Mouse (Mus musculus) neural tube, embryonic 11.5 days (tissue): Measurements from ENCODE around the gene Xrcc2. TPM values are rescaled to one million over a fixed set of nuclear protein-coding genes. Genes with fewer than 3 reads are reported as not detected.

Source experiments
- ATAC-seq: fragments of 200-750 bp; cut with Nextera tagmentation; 2 replicates; pipeline ENCODE4 v1.8.0; 2017; ENCODE audit warnings: moderate number of reproducible peaks, mild to moderate bottlenecking, moderate TSS enrichment, moderate library complexity; ENCODE audit not compliant: insufficient read depth, low FRiP score, low TSS enrichment
- DNase-seq: peaks from one replicate; pipeline ENCODE4 v3.0.0-alpha.2; 2015; ENCODE audit warnings: low spot score
- H3K27ac ChIP-seq: fragments of 300-500 bp; sonication (generic); 2 replicates; pipeline ENCODE4 v1.5.1; 2014; ENCODE audit warnings: low read depth, mild to moderate bottlenecking, low read length
- H3K27me3 ChIP-seq: fragments of 300-500 bp; sonication (generic); 2 replicates; pipeline ENCODE4 v1.6.1; 2014; ENCODE audit warnings: mild to moderate bottlenecking, low read length, mixed read lengths; ENCODE audit not compliant: control insufficient read depth, insufficient read depth
- H3K36me3 ChIP-seq: fragments of 300-500 bp; sonication (generic); 2 replicates; pipeline ENCODE4 v1.6.1; 2014; ENCODE audit warnings: mild to moderate bottlenecking, low read length, moderate library complexity, mixed read lengths; ENCODE audit not compliant: control insufficient read depth, insufficient read depth
- H3K4me1 ChIP-seq: fragments of 300-500 bp; sonication (generic); 2 replicates; pipeline ENCODE4 v1.6.1; 2014; ENCODE audit warnings: low read length, mixed read lengths; ENCODE audit not compliant: control insufficient read depth, insufficient read depth
- H3K4me2 ChIP-seq: fragments of 300-500 bp; sonication (generic); 2 replicates; pipeline ENCODE4 v1.6.1; 2014; ENCODE audit warnings: low read depth, mild to moderate bottlenecking, moderate library complexity
- H3K4me3 ChIP-seq: fragments of 300-500 bp; sonication (generic); 2 replicates; pipeline ENCODE4 v1.5.1; 2014; ENCODE audit warnings: low read depth, low read length
- H3K9ac ChIP-seq: fragments of 300-500 bp; sonication (generic); 2 replicates; pipeline ENCODE4 v1.6.1; 2014; ENCODE audit warnings: mild to moderate bottlenecking, low read length
- H3K9me3 ChIP-seq: fragments of 300-500 bp; sonication (generic); 2 replicates; pipeline ENCODE4 v1.6.1; 2016; ENCODE audit warnings: low read length; ENCODE audit not compliant: control insufficient read depth
- WGBS: fragments of 180-500 bp; shearing (Covaris S2); extraction: QIAGEN DNeasy Blood & Tissue Kit; methylation state at CpG from one replicate; pipeline ENCODE4 v1.1.7; 2014; 5-methylcytosine and 5-hydroxymethylcytosine counted together
- polyA plus RNA-seq: library from polyadenylated mRNA; unstranded; fragments of >200 nt; fragmentation: Nextera tagmentation; extraction: Ambion mirVana; gene quantifications from 2 replicates; pipeline ENCODE4 v1.2.1, GENCODE M21; 2014

Xrcc2 gene
- polyA plus RNA-seq, 1 experiment from 2014 or later = 8.4 TPM

DNA sequence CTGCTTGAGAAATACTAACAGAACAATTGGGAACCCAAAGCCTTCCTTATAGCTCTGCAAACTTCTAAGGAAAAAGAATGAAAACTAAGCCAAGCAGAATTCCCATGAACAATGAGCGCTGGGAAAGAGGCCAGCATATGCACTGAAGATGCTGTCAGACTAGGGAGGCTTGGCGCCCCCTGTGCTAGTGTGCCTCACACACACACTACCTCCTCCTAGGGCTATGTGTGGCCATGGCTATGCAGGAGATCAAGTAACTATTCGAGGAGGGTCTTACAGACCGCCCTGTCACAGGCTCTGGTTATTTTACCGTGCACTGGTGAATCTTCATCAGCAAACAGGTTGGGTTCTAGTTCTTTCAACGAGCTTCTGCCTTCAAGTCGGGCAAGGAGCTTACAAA lies 7.7 kb downstream of the Xrcc2 start:
- Histone ChIP-seq H3K36me3 (no peaks in the 10 kb centered on the region), H3K27me3 (no peaks in the 10 kb centered on the region), H3K4me2 (no peak overlapping the region), H3K27ac (no peak overlapping the region), H3K4me3 (no peak overlapping the region), H3K9me3 (no peaks in the 10 kb centered on the region), H3K9ac (no peak overlapping the region), H3K4me1 (no peaks in the 10 kb centered on the region)
- 87% methylated on average over 7 of the region's 7 CpGs for WGBS
- DNase-seq = no peak
- no peak for ATAC-seq

- Histone ChIP-seq H3K36me3 (peaks cover 3% of the 10 kb centered on the region), H3K9ac (no peak overlapping the region), H3K27ac (no peak overlapping the region), H3K4me3 (no peak overlapping the region), H3K4me2 (no peak overlapping the region), H3K27me3 (no peaks in the 10 kb centered on the region), H3K4me1 (no peaks in the 10 kb centered on the region), H3K9me3 (no peaks in the 10 kb centered on the region)
- 94% methylated on average over 7 of the region's 7 CpGs for WGBS
- ATAC-seq (no peak), DNase-seq (no peak)
Observed at GRCm38 (mm10) chr5:25696256-25696655, 9.4 kb downstream of the Xrcc2 start.

- Histone ChIP-seq H3K9me3 (no peaks in the 10 kb centered on the region), H3K4me1 (no peaks in the 10 kb centered on the region), H3K9ac (no peak overlapping the region), H3K36me3 (peaks cover 3% of the 10 kb centered on the region), H3K4me3 (no peak overlapping the region), H3K27ac (no peak overlapping the region), H3K27me3 (no peaks in the 10 kb centered on the region), H3K4me2 (no peak overlapping the region)
- ATAC-seq = no peak
- no peak for DNase-seq
- WGBS = 83% methylated on average over 6 of the region's 6 CpGs
Observed at GRCm38 (mm10) chr5:25695786-25696185, 9.8 kb downstream of the Xrcc2 start.

DNA sequence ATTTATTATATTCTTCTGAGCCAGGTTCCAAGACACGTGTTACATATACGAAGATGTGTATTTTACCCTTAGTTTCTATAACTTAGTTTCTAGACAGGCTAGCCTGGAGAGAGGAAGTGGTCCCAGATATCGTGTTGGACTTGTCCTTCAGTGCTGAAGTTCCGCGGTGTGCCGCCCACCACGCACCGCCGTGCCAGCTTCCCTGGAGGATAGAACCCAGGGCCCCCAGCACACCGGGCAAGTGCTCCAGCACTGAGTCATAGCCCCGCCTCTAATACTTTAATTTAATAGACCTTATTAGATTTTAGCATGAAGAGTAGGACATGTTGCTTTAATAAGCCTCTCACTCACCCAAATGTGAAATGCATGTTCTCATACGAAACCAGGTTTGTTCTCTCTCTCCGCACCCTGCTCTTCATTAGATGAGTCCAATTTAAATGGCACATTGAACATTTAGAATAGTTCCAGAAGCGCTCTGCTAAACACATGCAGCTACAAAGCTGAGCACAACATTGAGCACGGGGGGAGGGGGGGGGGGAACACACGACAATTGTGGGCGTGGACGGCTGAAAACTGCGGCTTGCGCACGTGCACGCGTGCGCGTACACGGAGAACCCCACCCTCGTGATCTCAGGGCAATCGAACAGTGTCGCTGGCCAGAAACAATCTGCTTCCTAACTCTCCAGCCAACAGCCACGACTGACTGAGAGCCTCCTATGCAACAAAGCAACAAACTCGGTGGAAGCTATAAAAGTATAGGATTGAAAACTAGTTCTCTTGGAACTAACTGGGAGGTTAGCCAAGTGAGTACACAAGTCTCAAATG lies 33.7 kb downstream of the Xrcc2 start:
- ATAC-seq (no peak), DNase-seq (no peak)
- 92% methylated on average over 31 of the region's 31 CpGs for WGBS

DNA sequence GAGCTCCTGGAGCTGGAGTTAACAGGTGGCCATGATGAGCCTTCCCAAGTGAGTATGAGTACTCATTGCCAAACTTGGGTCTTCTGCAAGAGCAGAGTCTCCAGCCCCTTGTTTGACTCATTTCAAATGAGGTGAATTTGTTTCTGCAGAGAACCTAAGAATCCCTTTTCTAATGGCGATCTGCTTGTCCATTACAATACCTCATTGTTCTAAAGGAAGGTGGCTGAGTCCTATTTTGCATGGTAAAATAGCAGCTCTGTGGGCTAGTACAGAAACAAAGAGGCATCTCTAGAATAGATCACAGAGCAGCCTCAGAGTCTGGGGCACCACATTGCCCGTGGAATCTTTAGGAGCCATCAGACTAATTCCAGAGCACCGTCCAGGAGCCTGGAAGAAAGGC lies 34.6 kb downstream of the Xrcc2 start:
- Histone ChIP-seq H3K4me2 (no peak overlapping the region), H3K36me3 (no peaks in the 10 kb centered on the region), H3K9ac (no peak overlapping the region), H3K9me3 (no peaks in the 10 kb centered on the region), H3K27me3 (no peaks in the 10 kb centered on the region), H3K4me3 (no peak overlapping the region), H3K27ac (no peak overlapping the region), H3K4me1 (no peaks in the 10 kb centered on the region)
- WGBS = 67% methylated on average over 3 of the region's 3 CpGs
- ATAC-seq (no peak), DNase-seq (no peak)

More for the DNA sequence above, 33.7 kb downstream of the Xrcc2 start:
- H3K4me1 ChIP-seq = no peaks in the 10 kb centered on the region
- no peaks in the 10 kb centered on the region for H3K9me3 ChIP-seq
- H3K27ac ChIP-seq = no peak overlapping the region
- H3K36me3 ChIP-seq = no peaks in the 10 kb centered on the region
- H3K4me2 ChIP-seq = no peak overlapping the region
- H3K4me3 ChIP-seq = no peak overlapping the region
- no peaks in the 10 kb centered on the region for H3K27me3 ChIP-seq
- no peak overlapping the region for H3K9ac ChIP-seq

GRCm38 (mm10) chr5:25668306-25668705 lies 37.3 kb downstream of the Xrcc2 start:
- no peak for DNase-seq

GRCm38 (mm10) chr5:25666684-25667083 lies 38.9 kb downstream of the Xrcc2 start:
- ATAC-seq (no peak), DNase-seq (no peak)
- H3K9me3 ChIP-seq = no peaks in the 10 kb centered on the region
- no peaks in the 10 kb centered on the region for H3K4me1 ChIP-seq
- H3K27ac ChIP-seq = no peak overlapping the region
- H3K4me3 ChIP-seq = no peak overlapping the region
- H3K36me3 ChIP-seq = no peaks in the 10 kb centered on the region
- WGBS = 84% methylated on average over 9 of the region's 9 CpGs
- no peaks in the 10 kb centered on the region for H3K27me3 ChIP-seq
- H3K4me2 ChIP-seq = no peak overlapping the region
- H3K9ac ChIP-seq = no peak overlapping the region

More at GRCm38 (mm10) chr5:25668306-25668705, 37.3 kb downstream of the Xrcc2 start:
- no peak overlapping the region for H3K4me3 ChIP-seq
- H3K9ac ChIP-seq = no peak overlapping the region
- H3K27ac ChIP-seq = no peak overlapping the region
- H3K36me3 ChIP-seq = no peaks in the 10 kb centered on the region
- WGBS = 90% methylated on average over 9 of the region's 9 CpGs
- H3K4me2 ChIP-seq = no peak overlapping the region
- ATAC-seq = no peak
- no peaks in the 10 kb centered on the region for H3K9me3 ChIP-seq
- H3K27me3 ChIP-seq = no peaks in the 10 kb centered on the region
- H3K4me1 ChIP-seq = no peaks in the 10 kb centered on the region

DNA sequence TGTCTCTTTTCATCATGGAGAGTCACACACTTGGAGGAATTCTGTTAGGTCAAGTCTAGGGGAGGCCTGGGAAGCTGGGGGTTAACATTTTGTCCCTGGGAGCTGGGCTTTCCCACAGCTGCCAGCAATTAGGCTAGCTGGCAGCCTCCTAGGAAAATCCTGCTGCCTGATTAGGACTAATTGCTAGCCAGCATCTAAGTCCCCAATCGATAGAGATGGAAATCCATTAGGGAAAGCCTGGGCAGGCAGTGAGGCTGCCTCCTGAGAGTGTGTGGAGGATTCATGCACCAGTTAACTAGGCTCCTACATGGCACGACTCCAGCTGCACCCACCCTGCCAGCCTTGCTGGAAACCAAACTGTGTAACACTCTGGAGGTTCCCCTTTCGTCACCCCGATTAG lies 39.5 kb downstream of the Xrcc2 start:
- no peak overlapping the region for H3K9ac ChIP-seq
- no peaks in the 10 kb centered on the region for H3K36me3 ChIP-seq
- DNase-seq (no peak), ATAC-seq (no peak)
- no peaks in the 10 kb centered on the region for H3K9me3 ChIP-seq
- no peak overlapping the region for H3K4me3 ChIP-seq
- WGBS = 53% methylated on average over 4 of the region's 4 CpGs
- no peak overlapping the region for H3K27ac ChIP-seq
- no peaks in the 10 kb centered on the region for H3K27me3 ChIP-seq
- no peaks in the 10 kb centered on the region for H3K4me1 ChIP-seq
- H3K4me2 ChIP-seq = no peak overlapping the region

DNA sequence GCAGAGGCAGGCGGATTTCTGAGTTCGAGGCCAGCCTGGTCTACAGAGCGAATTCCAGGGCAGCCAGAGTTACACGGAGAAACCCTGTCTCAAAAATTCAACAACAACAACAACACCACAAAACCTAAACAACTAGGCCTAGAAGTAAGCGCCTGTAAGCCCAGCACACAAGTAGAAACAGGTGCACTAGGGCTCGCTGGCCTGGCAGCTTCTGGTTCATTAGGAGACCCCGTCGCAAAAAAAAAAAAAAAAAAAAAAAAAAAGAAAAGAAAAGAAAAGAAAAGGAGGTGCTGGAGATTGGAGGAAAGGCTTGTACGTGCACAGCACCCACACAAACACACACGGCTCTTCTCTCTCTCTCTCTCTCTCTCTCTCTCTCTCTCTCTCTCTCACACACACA lies 40.1 kb downstream of the Xrcc2 start:
- ATAC-seq (no peak), DNase-seq (no peak)
- Histone ChIP-seq H3K4me1 (no peaks in the 10 kb centered on the region), H3K27ac (no peak overlapping the region), H3K9me3 (no peaks in the 10 kb centered on the region), H3K36me3 (no peaks in the 10 kb centered on the region), H3K27me3 (no peaks in the 10 kb centered on the region), H3K4me2 (no peak overlapping the region), H3K9ac (no peak overlapping the region), H3K4me3 (no peak overlapping the region)
- 71% methylated on average over 10 of the region's 10 CpGs for WGBS
